Mouse (Mus musculus) adrenal gland (tissue): ENCODE measurements around the gene Ptgfrn.

Source experiments
- intact Hi-C: fragments of 180-260 bp; cut with DNase I; formaldehyde crosslinking; loops from one replicate; pipeline ENCODE4 v1.15.1; 2025
- long read RNA-seq, 2 experiments: library from polyadenylated mRNA; unstranded; transcript quantifications; one replicate each; pipeline ENCODE4 v2.0.0; 2020; ENCODE audit warnings: borderline replicate concordance in 1 of 2; ENCODE audit not compliant: insufficient replicate concordance in 1 of 2

Gene Ptgfrn
- long read RNA-seq, experiment 1, full-length matches to known transcripts: 1 of 4 reads
- long read RNA-seq, experiment 1, partial matches to known transcripts: 0 of 4 reads
- long read RNA-seq, experiment 1, other reads (novel, unspliced or antisense): 3 of 4 reads
- long read RNA-seq, experiment 2, partial matches to known transcripts: 0 of 7 reads
- long read RNA-seq, experiment 2, other reads (novel, unspliced or antisense): 7 of 7 reads

GRCm38 (mm10) chr3:101110043-101110837, at the start of gene Ptgfrn:
Gene Ptgfrn, minus strand, starts transcription at chr3:101110278.
- intact Hi-C loops: no loop called here

- intact Hi-C loops: loop anchor here (5.0 kb wide), 1 partner anchor 138 kb away; no protein-coding TSS in a partner anchor
These were observed 49.6 kb upstream of the Ptgfrn start for GRCm38 (mm10) chr3:101159701-101160100.

- intact Hi-C loops: no loop called here
These were observed 44.0 kb upstream of the Ptgfrn start for GRCm38 (mm10) chr3:101154067-101154466.

GRCm38 (mm10) chr3:101153341-101153740, 43.3 kb upstream of the Ptgfrn start:
- intact Hi-C loops: no loop called here

GRCm38 (mm10) chr3:101146126-101146772, 36.2 kb upstream of the Ptgfrn start:
- intact Hi-C loops: loop anchor here (10.0 kb wide), 1 partner anchor 171 kb away; no protein-coding TSS in a partner anchor

- intact Hi-C loops: loop anchor here (10.0 kb wide), 1 partner anchor 171 kb away; no protein-coding TSS in a partner anchor
These were observed 35.4 kb upstream of the Ptgfrn start for GRCm38 (mm10) chr3:101145292-101146046.

GRCm38 (mm10) chr3:101144366-101144948, 34.4 kb upstream of the Ptgfrn start:
- intact Hi-C loops: loop anchor here (10.0 kb wide), 1 partner anchor 170 kb away; no protein-coding TSS in a partner anchor

GRCm38 (mm10) chr3:101143465-101143864, 33.4 kb upstream of the Ptgfrn start:
- intact Hi-C loops: loop anchor here (10.0 kb wide), 1 partner anchor 169 kb away; no protein-coding TSS in a partner anchor

- intact Hi-C loops: loop anchor here (10.0 kb wide), 1 partner anchor 167 kb away; no protein-coding TSS in a partner anchor
These were observed 31.8 kb upstream of the Ptgfrn start for GRCm38 (mm10) chr3:101141864-101142263.

GRCm38 (mm10) chr3:101139958-101140357, 29.9 kb upstream of the Ptgfrn start:
- intact Hi-C loops: loop anchor here (10.0 kb wide), 1 partner anchor 165 kb away; no protein-coding TSS in a partner anchor

- intact Hi-C loops: no loop called here
These were observed 26.4 kb upstream of the Ptgfrn start for GRCm38 (mm10) chr3:101136483-101136882.

GRCm38 (mm10) chr3:101134861-101135260, 24.8 kb upstream of the Ptgfrn start:
- intact Hi-C loops: no loop called here

GRCm38 (mm10) chr3:101132981-101133380, 22.9 kb upstream of the Ptgfrn start:
- intact Hi-C loops: no loop called here

GRCm38 (mm10) chr3:101131772-101132171, 21.7 kb upstream of the Ptgfrn start:
- intact Hi-C loops: no loop called here

GRCm38 (mm10) chr3:101130526-101130925, 20.4 kb upstream of the Ptgfrn start:
- intact Hi-C loops: no loop called here

GRCm38 (mm10) chr3:101129620-101130019, 19.5 kb upstream of the Ptgfrn start:
- intact Hi-C loops: no loop called here

- intact Hi-C loops: no loop called here
These were observed 19.0 kb upstream of the Ptgfrn start for GRCm38 (mm10) chr3:101129090-101129489.

GRCm38 (mm10) chr3:101127766-101128165, 17.7 kb upstream of the Ptgfrn start:
- intact Hi-C loops: no loop called here

- intact Hi-C loops: no loop called here
These were observed 14.6 kb upstream of the Ptgfrn start for GRCm38 (mm10) chr3:101124716-101125115.

GRCm38 (mm10) chr3:101122479-101122878, 12.4 kb upstream of the Ptgfrn start:
- intact Hi-C loops: no loop called here
